Mouse (Mus musculus) heart, embryonic 15.5 days (tissue): ENCODE results near the gene Cggbp1. TPM values are rescaled to one million over a fixed set of nuclear protein-coding genes. Genes with fewer than 3 reads are reported as not detected.
"Not testable (repeated sequence)": the region's sequence is repeated elsewhere in the genome, so short reads cannot be mapped to it uniquely, and the experiment has no call there.

Experiments
- ATAC-seq: fragments of 200-750 bp; cut with Nextera tagmentation; replicated peaks from 2 replicates; pipeline ENCODE4 v1.8.0; 2017; ENCODE audit warnings: low read depth, moderate TSS enrichment; ENCODE audit not compliant: insufficient number of reproducible peaks, insufficient read depth, low FRiP score
- H3K27ac ChIP-seq: fragments of 300-500 bp; sonication (generic); 2 replicates; pipeline ENCODE4 v1.5.1; 2015; ENCODE audit warnings: mild to moderate bottlenecking, inconsistent platforms
- H3K27me3 ChIP-seq: fragments of 300-500 bp; sonication (generic); 2 replicates; pipeline ENCODE4 v1.6.1; 2015; ENCODE audit warnings: inconsistent platforms
- H3K36me3 ChIP-seq: fragments of 300-500 bp; sonication (generic); 2 replicates; pipeline ENCODE4 v1.6.1; 2015; ENCODE audit warnings: mild to moderate bottlenecking, inconsistent platforms
- H3K4me1 ChIP-seq: fragments of 300-500 bp; sonication (generic); replicated peaks from 2 replicates; pipeline ENCODE4 v1.6.1; 2015; ENCODE audit warnings: inconsistent platforms
- H3K4me2 ChIP-seq: fragments of 300-500 bp; sonication (generic); 2 replicates; pipeline ENCODE4 v1.6.1; 2015; ENCODE audit warnings: inconsistent platforms, mild to moderate bottlenecking, moderate library complexity
- H3K4me3 ChIP-seq: fragments of 300-500 bp; sonication (generic); 2 replicates; pipeline ENCODE4 v1.5.1; 2015; ENCODE audit warnings: mild to moderate bottlenecking, inconsistent platforms
- H3K9ac ChIP-seq: fragments of 300-500 bp; sonication (generic); 2 replicates; pipeline ENCODE4 v1.6.1; 2015; ENCODE audit warnings: mild to moderate bottlenecking, inconsistent platforms
- H3K9me3 ChIP-seq: fragments of 300-500 bp; sonication (generic); replicated peaks from 2 replicates; pipeline ENCODE4 v1.6.1; 2016; ENCODE audit warnings: inconsistent platforms
- WGBS: fragments of 180-500 bp; shearing (Covaris S2); methylation state at CpG from one replicate; pipeline ENCODE4 v1.1.7; 2015; ENCODE audit warnings: mixed read lengths; 5-methylcytosine and 5-hydroxymethylcytosine counted together
- polyA plus RNA-seq: library from polyadenylated mRNA; unstranded; fragments of >200 nt; fragmentation: Nextera tagmentation; extraction: Ambion mirVana; gene quantifications from 2 replicates; pipeline ENCODE4 v1.2.1, GENCODE M21; 2015

Gene Cggbp1
- polyA plus RNA-seq, 1 experiment from 2014 or later = 45.2 TPM

GRCm38 (mm10) chr16:64850287-64851084, 1.3 kb upstream of the Cggbp1 start:
- under 1% methylated on average over 16 of the region's 16 CpGs for WGBS
- no peaks in the 10 kb centered on the region for H3K27me3 ChIP-seq
- no peak for ATAC-seq

GRCm38 (mm10) chr16:64851085-64851562, 672 bp upstream of the Cggbp1 start:
- Histone ChIP-seq H3K4me1 (peaks cover 19% of the 10 kb centered on the region), H3K4me2 (peak overlapping the region; percentile 78), H3K9ac (peak overlapping the region; percentile 91), H3K27me3 (no peaks in the 10 kb centered on the region), H3K4me3 (peak overlapping the region; percentile 96), H3K27ac (peak overlapping the region; percentile 97), H3K36me3 (peaks cover 11% of the 10 kb centered on the region), H3K9me3 (no peaks in the 10 kb centered on the region)
- ATAC-seq = peak; percentile 14
- 0% methylated on average over 39 of the region's 45 CpGs for WGBS

More at GRCm38 (mm10) chr16:64850287-64851084, 1.3 kb upstream of the Cggbp1 start:
- Histone ChIP-seq H3K4me1 (peaks cover 19% of the 10 kb centered on the region), H3K27ac (peak overlapping the region; percentile 97), H3K9ac (peak overlapping the region; percentile 91), H3K4me2 (peak overlapping the region; percentile 78), H3K36me3 (peaks cover 6% of the 10 kb centered on the region), H3K9me3 (no peaks in the 10 kb centered on the region), H3K4me3 (peak overlapping the region; percentile 96)

GRCm38 (mm10) chr16:64852441-64852871, 660 bp downstream of the Cggbp1 start:
- H3K36me3 ChIP-seq = peaks cover 15% of the 10 kb centered on the region
- peak; percentile 20 for ATAC-seq
- H3K27me3 ChIP-seq = no peaks in the 10 kb centered on the region
- H3K4me2 ChIP-seq = peak overlapping the region; percentile 64
- peak overlapping the region; percentile 94 for H3K27ac ChIP-seq
- H3K9me3 ChIP-seq = no peaks in the 10 kb centered on the region
- peak overlapping the region; percentile 96 for H3K4me3 ChIP-seq
- H3K4me1 ChIP-seq = peaks cover 19% of the 10 kb centered on the region
- peak overlapping the region; percentile 79 for H3K9ac ChIP-seq
- under 1% methylated on average over 41 of the region's 53 CpGs for whole genome bisulfite sequencing

- no peak for ATAC-seq
Measured at GRCm38 (mm10) chr16:64852891-64853290, 1.1 kb downstream of the Cggbp1 start.

GRCm38 (mm10) chr16:64856946-64857345, 5.2 kb downstream of the Cggbp1 start:
- no peak overlapping the region for H3K4me2 ChIP-seq
- peaks cover 15% of the 10 kb centered on the region for H3K36me3 ChIP-seq
- peaks cover 12% of the 10 kb centered on the region for H3K4me1 ChIP-seq
- WGBS = 81% methylated on average over 3 of the region's 3 CpGs
- H3K27ac ChIP-seq = no peak overlapping the region
- H3K27me3 ChIP-seq = no peaks in the 10 kb centered on the region
- no peak overlapping the region for H3K4me3 ChIP-seq
- H3K9ac ChIP-seq = no peak overlapping the region
- no peak for ATAC-seq
- H3K9me3 ChIP-seq = no peaks in the 10 kb centered on the region

More at GRCm38 (mm10) chr16:64852891-64853290, 1.1 kb downstream of the Cggbp1 start:
- Histone ChIP-seq H3K4me1 (peaks cover 19% of the 10 kb centered on the region), H3K36me3 (peaks cover 15% of the 10 kb centered on the region), H3K9ac (peak overlapping the region; percentile 79), H3K9me3 (no peaks in the 10 kb centered on the region), H3K27ac (peak overlapping the region; percentile 94), H3K4me3 (peak overlapping the region; percentile 96), H3K27me3 (no peaks in the 10 kb centered on the region), H3K4me2 (peak overlapping the region; percentile 64)
- WGBS = 2% methylated on average over 14 of the region's 14 CpGs

GRCm38 (mm10) chr16:64865841-64866240, 14.0 kb downstream of the Cggbp1 start:
- not testable (repeated sequence) for H3K4me1 ChIP-seq, H3K36me3 ChIP-seq, H3K9me3 ChIP-seq, H3K9ac ChIP-seq, H3K4me3 ChIP-seq, H3K27me3 ChIP-seq, H3K4me2 ChIP-seq, ATAC-seq, H3K27ac ChIP-seq
- 91% methylated on average over 8 of the region's 8 CpGs for WGBS

- Histone ChIP-seq H3K9ac (no peak overlapping the region), H3K4me1 (no peaks in the 10 kb centered on the region), H3K27me3 (no peaks in the 10 kb centered on the region), H3K4me3 (no peak overlapping the region), H3K9me3 (no peaks in the 10 kb centered on the region), H3K4me2 (no peak overlapping the region), H3K27ac (no peak overlapping the region), H3K36me3 (no peaks in the 10 kb centered on the region)
- no peak for ATAC-seq
- WGBS = 55% methylated on average over 6 of the region's 6 CpGs
Measured at GRCm38 (mm10) chr16:64868613-64869012, 16.8 kb downstream of the Cggbp1 start.

GRCm38 (mm10) chr16:64869621-64870020, 17.8 kb downstream of the Cggbp1 start:
- ATAC-seq = no peak
- Histone ChIP-seq H3K27ac (no peak overlapping the region), H3K9me3 (no peaks in the 10 kb centered on the region), H3K4me3 (no peak overlapping the region), H3K36me3 (no peaks in the 10 kb centered on the region), H3K4me1 (no peaks in the 10 kb centered on the region), H3K4me2 (no peak overlapping the region), H3K27me3 (no peaks in the 10 kb centered on the region), H3K9ac (no peak overlapping the region)
- WGBS = 79% methylated on average over 2 of the region's 2 CpGs

GRCm38 (mm10) chr16:64872296-64872695, 20.5 kb downstream of the Cggbp1 start:
- 33% methylated on average over 3 of the region's 3 CpGs for WGBS
- Histone ChIP-seq H3K4me3 (no peak overlapping the region), H3K27me3 (no peaks in the 10 kb centered on the region), H3K4me2 (no peak overlapping the region), H3K9ac (no peak overlapping the region), H3K36me3 (no peaks in the 10 kb centered on the region), H3K9me3 (no peaks in the 10 kb centered on the region), H3K27ac (no peak overlapping the region), H3K4me1 (no peaks in the 10 kb centered on the region)
- no peak for ATAC-seq

GRCm38 (mm10) chr16:64872841-64873240, 21.0 kb downstream of the Cggbp1 start:
- peak overlapping the region; percentile 67 for H3K4me3 ChIP-seq
- H3K27ac ChIP-seq = no peak overlapping the region
- H3K36me3 ChIP-seq = no peaks in the 10 kb centered on the region
- ATAC-seq = no peak
- no peaks in the 10 kb centered on the region for H3K9me3 ChIP-seq
- no peaks in the 10 kb centered on the region for H3K4me1 ChIP-seq
- no peaks in the 10 kb centered on the region for H3K27me3 ChIP-seq
- H3K4me2 ChIP-seq = peak overlapping the region; percentile 68
- H3K9ac ChIP-seq = peak overlapping the region; percentile 38; the same call in 1 of the 2 replicates
- WGBS = 10% methylated on average over 7 of the region's 7 CpGs

GRCm38 (mm10) chr16:64873416-64874305, 21.9 kb downstream of the Cggbp1 start:
- Histone ChIP-seq H3K9ac (peak overlapping the region; percentile 67), H3K4me3 (peak overlapping the region; percentile 67), H3K36me3 (no peaks in the 10 kb centered on the region), H3K4me2 (peak overlapping the region; percentile 68), H3K27me3 (no peaks in the 10 kb centered on the region), H3K4me1 (no peaks in the 10 kb centered on the region), H3K9me3 (no peaks in the 10 kb centered on the region), H3K27ac (peak overlapping the region; percentile 86)
- 2% methylated on average over 29 of the region's 29 CpGs for WGBS
- ATAC-seq = peak; percentile 94
